Mouse (Mus musculus) bone marrow, adult 2 months (tissue): ENCODE results near the gene Mmel1.

Source experiments
- CTCF ChIP-seq: fragments of 200-500 bp; IDR thresholded peaks from 2 replicates; pipeline ENCODE4 v1.5.1; 2011; ENCODE audit warnings: low read length, control low read depth; ENCODE audit not compliant: control insufficient read depth, insufficient read depth
- POLR2A ChIP-seq: fragments of 200-500 bp; IDR thresholded peaks from 2 replicates; pipeline ENCODE4 v1.6.1; 2011; ENCODE audit warnings: low read depth, mild to moderate bottlenecking, control low read depth, low read length, borderline replicate concordance; ENCODE audit not compliant: control insufficient read depth

- TF ChIP-seq CTCF = no peak
- TF ChIP-seq POLR2A = no peak
Measured at GRCm38 (mm10) chr4:154885416-154885815, 16.0 kb downstream of the Mmel1 start.
